In genomic region chr17:68273527-68273926, GRCm38 (mm10) we compare ENCODE assay signal across 8 mouse cellular contexts. TPM values are rescaled to one million over a fixed set of nuclear protein-coding genes. Genes with fewer than 3 reads are reported as not detected.
A peak's percentile ranks its signal among the peaks of the same experiment; 100 is the strongest.
DNase-seq lines count a peak whose midpoint lies in the region; ATAC-seq and TF ChIP-seq lines count a peak whose summit lies in the region.

TSS of gene L3mbtl4 (plus strand) at chr17:68273797.

- no peak within 1 kb of the TSS for H3K27ac ChIP-seq in heart, embryonic 10.5 days
- H3K27ac ChIP-seq in embryonic facial prominence, embryonic 10.5 days (replicated peaks) = 0 out of 2 replicates have a peak within 1 kb of the TSS, but pooled peaks have one; percentile 49
- no peak within 1 kb of the TSS for H3K27ac ChIP-seq in intestine, embryonic 14.5 days (ENCODE audit: low read depth)
- H3K27ac ChIP-seq in liver, adult 2 months (replicated peaks; ENCODE audit: insufficient read depth, low read depth, low read length) = no peak within 1 kb of the TSS

- peak within 1 kb of the TSS; percentile 31 for H3K9ac ChIP-seq in intestine, embryonic 14.5 days (ENCODE audit: low read length)
- no peak within 1 kb of the TSS for H3K9ac ChIP-seq in liver, adult 2 months (ENCODE audit: low read depth, low read length)

- no peaks in the 10 kb centered on the region for H3K9me3 ChIP-seq in heart, embryonic 10.5 days
- no peaks in the 10 kb centered on the region for H3K9me3 ChIP-seq in embryonic facial prominence, embryonic 10.5 days
- no peaks in the 10 kb centered on the region for H3K9me3 ChIP-seq in intestine, embryonic 14.5 days (ENCODE audit: control insufficient read depth, low read length)

- TF ChIP-seq CTCF in liver, adult 2 months (IDR thresholded peaks at IDR 0.05; ENCODE audit: low read depth, low read length) = no peak

- no peaks in the 10 kb centered on the region for H3K36me3 ChIP-seq in heart, embryonic 10.5 days
- no peaks in the 10 kb centered on the region for H3K36me3 ChIP-seq in embryonic facial prominence, embryonic 10.5 days (replicated peaks)
- H3K36me3 ChIP-seq in intestine, embryonic 14.5 days (ENCODE audit: control insufficient read depth, insufficient read depth, low read length) = no peaks in the 10 kb centered on the region
- H3K36me3 ChIP-seq in liver, adult 2 months (ENCODE audit: control insufficient read depth, insufficient read depth, low read length) = no peaks in the 10 kb centered on the region

- H3K79me2 ChIP-seq in liver, adult 2 months (ENCODE audit: control insufficient read depth, insufficient read depth, low read length) = no peaks in the 10 kb centered on the region

- H3K4me1 ChIP-seq in heart, embryonic 10.5 days = peaks cover 9% of the 10 kb centered on the region
- H3K4me1 ChIP-seq in embryonic facial prominence, embryonic 10.5 days = peaks cover 10% of the 10 kb centered on the region
- no peaks in the 10 kb centered on the region for H3K4me1 ChIP-seq in intestine, embryonic 14.5 days (replicated peaks; ENCODE audit: control insufficient read depth, insufficient read depth, low read length)
- no peaks in the 10 kb centered on the region for H3K4me1 ChIP-seq in liver, adult 2 months (ENCODE audit: control insufficient read depth, insufficient read depth, low read length)

- H3K4me2 ChIP-seq in intestine, embryonic 14.5 days (ENCODE audit: low read length) = peak within 1 kb of the TSS; percentile 75

- peak; percentile 69 for ATAC-seq in intestine, embryonic 14.5 days (replicated peaks; ENCODE audit: low FRiP score, low TSS enrichment, low read depth)

- no peak for TF ChIP-seq POLR2A in liver, adult 2 months (IDR thresholded peaks at IDR 0.05; ENCODE audit: extremely low read depth, insufficient read depth, low read length)

- H3K27me3 ChIP-seq in heart, embryonic 10.5 days (ENCODE audit: insufficient read depth, poor library complexity, severe bottlenecking) = peaks cover 51% of the 10 kb centered on the region
- H3K27me3 ChIP-seq in embryonic facial prominence, embryonic 10.5 days (replicated peaks; ENCODE audit: low read depth, poor library complexity, severe bottlenecking) = peaks cover 45% of the 10 kb centered on the region
- H3K27me3 ChIP-seq in intestine, embryonic 14.5 days (replicated peaks; ENCODE audit: control insufficient read depth, insufficient read depth, low read length) = 0 out of 2 replicates have a peak, but pooled peaks cover 5% of the 10 kb centered on the region
- 0 out of 2 replicates have a peak, but pooled peaks cover 10% of the 10 kb centered on the region for H3K27me3 ChIP-seq in liver, adult 2 months (ENCODE audit: control insufficient read depth, insufficient read depth, low read length)

- H3K4me3 ChIP-seq in heart, embryonic 10.5 days = peak within 1 kb of the TSS; percentile 65
- peak within 1 kb of the TSS; percentile 69 for H3K4me3 ChIP-seq in embryonic facial prominence, embryonic 10.5 days
- H3K4me3 ChIP-seq in intestine, embryonic 14.5 days (ENCODE audit: low read depth, low read length) = peak within 1 kb of the TSS; percentile 34
- peak within 1 kb of the TSS; percentile 12; the same call in 1 of the 2 replicates for H3K4me3 ChIP-seq in liver, adult 2 months (ENCODE audit: insufficient read depth, low read depth, low read length)

- no peak for DNase-seq in heart, embryonic 10.5 days (ENCODE audit: low spot score)
- no peak for DNase-seq in heart, adult 8-10 months (ENCODE audit: low spot score)
- peak; percentile 28 for DNase-seq in Muller cell, postnatal 12 days (ENCODE audit: inconsistent ontology term)
- DNase-seq in embryonic facial prominence, embryonic 10.5 days (ENCODE audit: low spot score) = peak; percentile 53
- DNase-seq in intestine, embryonic 14.5 days (ENCODE audit: low spot score) = peak; percentile 70
- no peak for DNase-seq in liver, adult 2 months (ENCODE audit: extremely low read depth, low read depth, low spot score)
- DNase-seq in right cerebral cortex, adult 18-20 months = peak; percentile 47
- no peak for DNase-seq in B cell, adult 2 months

- WGBS in heart, embryonic 10.5 days = 1% methylated on average over 29 of the region's 29 CpGs
- under 1% methylated on average over 29 of the region's 29 CpGs for WGBS in embryonic facial prominence, embryonic 10.5 days
- WGBS in intestine, embryonic 14.5 days = under 1% methylated on average over 23 of the region's 29 CpGs
- 2% methylated on average over 29 of the region's 29 CpGs for WGBS in liver, adult 2 months

RNA-seq across cellular contexts. Expression of gene L3mbtl4, which starts in this region (rescaled TPM):
- polyA plus RNA-seq in heart, embryonic 10.5 days (2016; fragmentation: Nextera tagmentation; extraction: Ambion mirVana) = not detected in 2 replicates
- total RNA-seq in heart, adult 8-10 months (2022) = not detected
- polyA plus RNA-seq in embryonic facial prominence, embryonic 10.5 days (2016; fragmentation: Nextera tagmentation; extraction: Ambion mirVana) = 0.11 TPM in 1 of 2 replicates, not detected in the other
- 1.1 and 1.2 TPM in 2 replicates for polyA plus RNA-seq in intestine, embryonic 14.5 days (2014; fragmentation: Nextera tagmentation; extraction: Ambion mirVana)
- total RNA-seq in liver, adult 2 months (2014; rRNA removed) = not detected in 2 replicates
- not detected in 2 replicates for polyA plus RNA-seq in liver, adult 2 months (2012; rRNA removed)

Comparison
In these comparisons a context has a peak if more than half of its experiments do, and no peak if none do; other contexts are left out.
1. Peak in DNase-seq, H3K4me3 ChIP-seq and H3K27ac ChIP-seq in embryonic facial prominence, embryonic 10.5 days; RNA of the gene not detected or under 1 TPM.
2. DNase-seq: peak in Muller cell, postnatal 12 days (single experiment), intestine, embryonic 14.5 days (single experiment) and right cerebral cortex, adult 18-20 months (single experiment); none in heart, embryonic 10.5 days (single experiment), heart, adult 8-10 months (single experiment), liver, adult 2 months (single experiment) and B cell, adult 2 months (0 of 2).
3. H3K4me3 ChIP-seq: peak in every context shown above with its lines; median percentile 69 in embryonic facial prominence, embryonic 10.5 days; 65 in heart, embryonic 10.5 days; 34 in intestine, embryonic 14.5 days; 12 in liver, adult 2 months.